Mouse (Mus musculus): ENCODE measurements at regions not wholly inside any gene's neighbourhood (a gene's known extent, or its start where the extent isn't known, plus 50 kb on each side); places are given as distances from the start of the nearest gene placed in this dataset.

- peaks cover 5% of the 10 kb centered on the region for H3K4me1 ChIP-seq (ENCODE audit: control insufficient read depth, insufficient read depth, low read length)
- WGBS = 85% methylated on average over 7 of the region's 7 CpGs
- no peak for ATAC-seq (replicated peaks; ENCODE audit: extremely low read depth, insufficient read depth, low FRiP score)
Observed at GRCm38 (mm10) chr13:28586693-28587092, 329.4 kb downstream of the Gm11361 start.

DNA sequence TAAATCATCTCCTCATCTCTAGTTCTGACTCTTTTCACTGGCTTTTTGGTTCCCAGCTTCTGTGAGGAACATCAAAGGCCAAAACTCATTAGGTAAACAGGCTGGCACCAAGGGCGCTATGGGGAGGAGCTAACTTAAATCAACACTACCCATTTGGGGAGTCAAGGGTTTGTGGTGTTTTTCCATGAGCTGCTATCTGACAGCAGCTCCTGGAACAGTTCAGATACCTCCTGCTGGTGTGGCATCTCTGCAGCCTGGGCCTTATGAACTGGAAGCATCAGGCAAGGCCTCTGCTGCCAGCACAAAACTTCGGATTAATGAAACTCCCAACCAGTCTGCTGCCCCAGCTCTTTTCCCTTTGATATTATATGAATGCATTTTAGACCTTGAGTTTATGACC, 328.8 kb downstream of the Gm11361 start:
- Histone ChIP-seq H3K9me3 (replicated peaks; ENCODE audit: control insufficient read depth, low read length) (no peaks in the 10 kb centered on the region), H3K27me3 (ENCODE audit: control insufficient read depth, insufficient read depth, low read length) (no peaks in the 10 kb centered on the region), H3K27ac (ENCODE audit: low read length) (no peak overlapping the region), H3K9ac (ENCODE audit: low read length) (no peak overlapping the region), H3K36me3 (ENCODE audit: control insufficient read depth, insufficient read depth) (no peaks in the 10 kb centered on the region), H3K4me1 (ENCODE audit: control insufficient read depth, insufficient read depth, low read length) (peaks cover 5% of the 10 kb centered on the region), H3K4me2 (ENCODE audit: low read depth, low read length) (no peak overlapping the region), H3K4me3 (ENCODE audit: low read length) (no peak overlapping the region)
- no peak for ATAC-seq (replicated peaks; ENCODE audit: extremely low read depth, insufficient read depth, low FRiP score)
- 61% methylated on average over 2 of the region's 2 CpGs for WGBS

More at GRCm38 (mm10) chr13:28586693-28587092, 329.4 kb downstream of the Gm11361 start:
- Histone ChIP-seq H3K9ac (ENCODE audit: low read length) (no peak overlapping the region), H3K27ac (ENCODE audit: low read length) (no peak overlapping the region), H3K27me3 (ENCODE audit: control insufficient read depth, insufficient read depth, low read length) (no peaks in the 10 kb centered on the region), H3K4me2 (ENCODE audit: low read depth, low read length) (no peak overlapping the region), H3K9me3 (replicated peaks; ENCODE audit: control insufficient read depth, low read length) (no peaks in the 10 kb centered on the region), H3K4me3 (ENCODE audit: low read length) (no peak overlapping the region), H3K36me3 (ENCODE audit: control insufficient read depth, insufficient read depth) (no peaks in the 10 kb centered on the region)

DNA sequence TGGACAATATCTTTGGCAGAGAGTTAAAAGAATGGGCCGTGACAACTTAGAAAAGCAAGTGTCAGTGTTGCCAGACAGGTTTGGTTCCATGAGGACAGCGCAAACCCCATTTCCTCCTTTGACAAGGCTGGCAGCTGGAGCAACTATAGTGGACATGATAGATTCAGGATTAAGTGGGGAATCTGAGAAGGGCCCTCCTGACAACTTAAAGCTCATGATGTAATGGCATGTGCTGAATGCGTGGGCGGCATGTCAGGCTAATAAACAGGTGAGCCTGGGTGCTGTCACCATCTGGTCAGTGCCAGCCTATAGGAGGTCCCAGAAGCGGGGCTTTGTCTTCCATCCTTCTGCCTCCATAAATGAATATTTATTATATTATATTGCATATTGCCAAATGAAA, 326.3 kb downstream of the Gm11361 start:
- Histone ChIP-seq H3K9ac (ENCODE audit: low read length) (no peak overlapping the region), H3K27me3 (ENCODE audit: control insufficient read depth, insufficient read depth, low read length) (no peaks in the 10 kb centered on the region), H3K9me3 (replicated peaks; ENCODE audit: control insufficient read depth, low read length) (no peaks in the 10 kb centered on the region), H3K4me2 (ENCODE audit: low read depth, low read length) (no peak overlapping the region), H3K4me1 (ENCODE audit: control insufficient read depth, insufficient read depth, low read length) (peaks cover 5% of the 10 kb centered on the region), H3K36me3 (ENCODE audit: control insufficient read depth, insufficient read depth) (no peaks in the 10 kb centered on the region), H3K27ac (ENCODE audit: low read length) (no peak overlapping the region), H3K4me3 (ENCODE audit: low read length) (no peak overlapping the region)
- no peak for ATAC-seq (replicated peaks; ENCODE audit: extremely low read depth, insufficient read depth, low FRiP score)
- 73% methylated on average over 5 of the region's 5 CpGs for WGBS

DNA sequence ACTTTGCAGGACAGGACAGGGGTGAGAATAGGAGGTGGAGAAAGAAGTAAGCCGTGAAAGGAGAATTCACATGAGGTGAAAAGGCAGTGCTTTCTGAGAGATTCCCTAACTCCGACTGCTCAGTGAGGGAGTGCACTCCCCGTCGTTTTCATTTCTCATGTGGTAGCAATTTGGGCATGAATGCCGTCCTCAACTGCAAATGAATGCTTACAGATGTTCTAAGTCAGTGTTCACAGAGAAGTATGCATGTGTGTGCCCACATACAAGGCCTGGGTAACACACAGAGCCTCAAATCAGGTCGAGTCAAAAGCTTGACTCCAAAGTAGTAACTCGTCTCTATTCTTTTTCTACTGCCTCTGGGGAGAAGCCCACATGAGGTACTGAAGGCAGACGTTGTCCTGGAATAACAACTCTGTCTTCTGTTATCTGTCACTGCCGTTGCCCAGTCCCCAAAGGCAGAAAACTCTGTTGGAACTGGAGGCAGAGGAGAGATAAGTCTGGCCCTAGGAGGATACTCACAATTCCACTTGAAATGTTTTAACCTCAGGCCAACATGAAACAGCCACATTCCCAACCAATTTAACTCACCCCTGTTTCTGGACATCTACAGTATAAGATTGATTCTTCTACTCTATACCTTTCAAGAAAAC, 318.0 kb downstream of the Gm11361 start:
- no peaks in the 10 kb centered on the region for H3K9me3 ChIP-seq (replicated peaks; ENCODE audit: control insufficient read depth, low read length)

DNA sequence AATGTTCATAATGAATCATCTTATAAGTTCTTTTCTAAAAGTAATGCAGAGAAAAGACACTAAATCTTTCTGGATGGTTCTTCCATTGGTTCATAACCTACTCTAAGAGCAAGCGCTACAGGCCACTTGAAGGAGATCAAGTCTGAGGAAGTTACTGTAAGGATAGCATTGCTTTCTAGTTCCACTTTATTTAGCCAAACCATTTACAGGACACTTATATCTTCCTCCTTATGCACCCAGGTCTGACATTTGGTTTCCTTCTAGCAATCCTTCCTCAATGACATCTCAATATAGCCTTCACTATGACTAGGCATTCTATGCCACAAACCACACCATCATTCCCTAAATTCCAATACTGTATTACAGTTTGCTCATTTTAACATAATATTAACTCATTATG, 316.0 kb downstream of the Gm11361 start:
- H3K36me3 ChIP-seq (ENCODE audit: control insufficient read depth, insufficient read depth) = no peaks in the 10 kb centered on the region
- no peaks in the 10 kb centered on the region for H3K9me3 ChIP-seq (replicated peaks; ENCODE audit: control insufficient read depth, low read length)
- whole genome bisulfite sequencing = 100% methylated on average over 1 of the region's 1 CpGs
- H3K4me1 ChIP-seq (ENCODE audit: control insufficient read depth, insufficient read depth, low read length) = peaks cover 8% of the 10 kb centered on the region
- H3K4me3 ChIP-seq (ENCODE audit: low read length) = no peak overlapping the region
- H3K27ac ChIP-seq (ENCODE audit: low read length) = no peak overlapping the region
- H3K4me2 ChIP-seq (ENCODE audit: low read depth, low read length) = no peak overlapping the region
- no peak for ATAC-seq (replicated peaks; ENCODE audit: extremely low read depth, insufficient read depth, low FRiP score)
- no peak overlapping the region for H3K9ac ChIP-seq (ENCODE audit: low read length)
- H3K27me3 ChIP-seq (ENCODE audit: control insufficient read depth, insufficient read depth, low read length) = no peaks in the 10 kb centered on the region

More for the DNA sequence above, 318.0 kb downstream of the Gm11361 start:
- Histone ChIP-seq H3K27ac (ENCODE audit: low read length) (no peak overlapping the region), H3K9ac (ENCODE audit: low read length) (no peak overlapping the region), H3K4me1 (ENCODE audit: control insufficient read depth, insufficient read depth, low read length) (peaks cover 8% of the 10 kb centered on the region), H3K36me3 (ENCODE audit: control insufficient read depth, insufficient read depth) (no peaks in the 10 kb centered on the region), H3K27me3 (ENCODE audit: control insufficient read depth, insufficient read depth, low read length) (no peaks in the 10 kb centered on the region), H3K4me2 (ENCODE audit: low read depth, low read length) (no peak overlapping the region), H3K4me3 (ENCODE audit: low read length) (no peak overlapping the region)
- no peak for ATAC-seq (replicated peaks; ENCODE audit: extremely low read depth, insufficient read depth, low FRiP score)
- whole genome bisulfite sequencing = 32% methylated on average over 9 of the region's 9 CpGs

- Histone ChIP-seq H3K36me3 (ENCODE audit: control insufficient read depth, insufficient read depth) (no peaks in the 10 kb centered on the region), H3K4me1 (ENCODE audit: control insufficient read depth, insufficient read depth, low read length) (peaks cover 8% of the 10 kb centered on the region), H3K4me2 (ENCODE audit: low read depth, low read length) (no peak overlapping the region), H3K9ac (ENCODE audit: low read length) (no peak overlapping the region), H3K27me3 (ENCODE audit: control insufficient read depth, insufficient read depth, low read length) (no peaks in the 10 kb centered on the region), H3K27ac (ENCODE audit: low read length) (no peak overlapping the region), H3K4me3 (ENCODE audit: low read length) (no peak overlapping the region), H3K9me3 (replicated peaks; ENCODE audit: control insufficient read depth, low read length) (no peaks in the 10 kb centered on the region)
- ATAC-seq (replicated peaks; ENCODE audit: extremely low read depth, insufficient read depth, low FRiP score) = no peak
- 97% methylated on average over 1 of the region's 1 CpGs for WGBS
Observed at GRCm38 (mm10) chr13:28572448-28572847, 315.1 kb downstream of the Gm11361 start.

DNA sequence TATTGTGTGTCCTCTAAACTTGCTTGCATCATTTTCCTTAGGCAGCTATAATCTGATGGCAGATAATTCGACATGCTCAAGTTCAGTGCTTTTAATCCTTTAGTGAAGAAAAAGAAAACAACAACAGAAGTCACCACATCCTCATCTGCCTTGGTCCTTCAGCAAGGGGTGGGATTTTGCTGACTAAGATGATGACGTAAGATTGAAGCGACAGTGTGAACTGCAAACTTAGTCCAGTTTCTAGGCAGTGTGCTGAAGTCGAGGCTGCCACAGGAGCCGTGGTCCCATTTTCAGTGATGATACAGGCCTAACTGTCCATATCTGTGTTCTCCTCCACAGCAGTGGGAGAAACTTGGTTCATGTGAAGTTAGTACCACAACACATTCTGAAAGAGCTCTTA, 314.4 kb downstream of the Gm11361 start:
- 72% methylated on average over 5 of the region's 5 CpGs for whole genome bisulfite sequencing
- H3K9ac ChIP-seq (ENCODE audit: low read length) = no peak overlapping the region
- H3K4me2 ChIP-seq (ENCODE audit: low read depth, low read length) = no peak overlapping the region
- H3K27me3 ChIP-seq (ENCODE audit: control insufficient read depth, insufficient read depth, low read length) = no peaks in the 10 kb centered on the region
- H3K36me3 ChIP-seq (ENCODE audit: control insufficient read depth, insufficient read depth) = no peaks in the 10 kb centered on the region
- ATAC-seq (replicated peaks; ENCODE audit: extremely low read depth, insufficient read depth, low FRiP score) = no peak
- no peak overlapping the region for H3K27ac ChIP-seq (ENCODE audit: low read length)
- H3K9me3 ChIP-seq (replicated peaks; ENCODE audit: control insufficient read depth, low read length) = no peaks in the 10 kb centered on the region
- H3K4me1 ChIP-seq (ENCODE audit: control insufficient read depth, insufficient read depth, low read length) = peaks cover 8% of the 10 kb centered on the region
- no peak overlapping the region for H3K4me3 ChIP-seq (ENCODE audit: low read length)

DNA sequence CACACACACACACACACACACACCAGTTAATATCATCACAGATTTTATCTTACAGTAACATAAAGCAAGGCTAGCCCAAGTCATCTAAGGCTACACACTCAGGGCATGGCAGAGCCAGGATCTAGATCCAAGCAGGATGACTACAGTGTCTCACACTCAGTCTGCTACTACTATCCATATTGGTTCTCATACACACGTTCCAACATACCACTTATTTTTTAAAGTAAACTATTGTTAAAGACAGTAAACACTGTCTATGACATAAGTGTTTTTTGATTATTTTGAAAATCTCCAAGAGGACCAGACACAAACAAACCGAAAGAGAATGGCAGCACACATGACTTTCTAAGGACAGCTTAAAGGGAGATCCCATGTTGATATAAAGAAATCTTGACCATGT, 306.3 kb downstream of the Gm11361 start:
- 80% methylated on average over 2 of the region's 2 CpGs for WGBS
- H3K4me1 ChIP-seq (ENCODE audit: control insufficient read depth, insufficient read depth, low read length) = no peaks in the 10 kb centered on the region
- no peaks in the 10 kb centered on the region for H3K27me3 ChIP-seq (ENCODE audit: control insufficient read depth, insufficient read depth, low read length)
- no peaks in the 10 kb centered on the region for H3K36me3 ChIP-seq (ENCODE audit: control insufficient read depth, insufficient read depth)
- H3K4me2 ChIP-seq (ENCODE audit: low read depth, low read length) = no peak overlapping the region
- H3K9me3 ChIP-seq (replicated peaks; ENCODE audit: control insufficient read depth, low read length) = no peaks in the 10 kb centered on the region
- H3K4me3 ChIP-seq (ENCODE audit: low read length) = no peak overlapping the region
- H3K27ac ChIP-seq (ENCODE audit: low read length) = no peak overlapping the region
- ATAC-seq (replicated peaks; ENCODE audit: extremely low read depth, insufficient read depth, low FRiP score) = no peak
- H3K9ac ChIP-seq (ENCODE audit: low read length) = no peak overlapping the region

DNA sequence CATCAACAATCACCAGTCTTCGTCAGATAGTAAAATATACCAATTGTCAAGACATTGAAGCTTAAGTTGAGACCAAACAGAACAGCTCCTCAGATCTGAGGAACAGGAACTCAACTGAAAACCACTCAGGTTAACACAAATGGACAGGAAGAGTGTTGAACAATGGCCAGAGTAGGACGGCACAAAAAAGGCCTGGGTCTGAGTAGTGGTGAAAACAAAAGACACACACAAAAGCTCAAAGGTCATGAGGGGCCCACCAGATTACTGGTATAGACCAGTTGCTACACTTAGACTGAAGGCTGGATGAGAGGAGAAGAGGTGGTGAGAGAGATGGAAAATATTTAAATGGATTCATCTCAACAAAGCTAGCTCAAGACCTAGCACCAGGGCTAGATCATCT, 302.8 kb downstream of the Gm11361 start:
- Histone ChIP-seq H3K4me1 (ENCODE audit: control insufficient read depth, insufficient read depth, low read length) (no peaks in the 10 kb centered on the region), H3K36me3 (ENCODE audit: control insufficient read depth, insufficient read depth) (no peaks in the 10 kb centered on the region), H3K9me3 (replicated peaks; ENCODE audit: control insufficient read depth, low read length) (no peaks in the 10 kb centered on the region), H3K27me3 (ENCODE audit: control insufficient read depth, insufficient read depth, low read length) (no peaks in the 10 kb centered on the region), H3K27ac (ENCODE audit: low read length) (no peak overlapping the region), H3K4me3 (ENCODE audit: low read length) (no peak overlapping the region), H3K9ac (ENCODE audit: low read length) (no peak overlapping the region), H3K4me2 (ENCODE audit: low read depth, low read length) (no peak overlapping the region)
- no peak for ATAC-seq (replicated peaks; ENCODE audit: extremely low read depth, insufficient read depth, low FRiP score)
- 70% methylated on average over 2 of the region's 2 CpGs for WGBS

Measured in heart, embryonic 16.5 days (tissue).